Mouse (Mus musculus) layer of hippocampus, postnatal 25 days (tissue): ENCODE measurements at regions not wholly inside any gene's neighbourhood (a gene's known extent, or its start where the extent isn't known, plus 50 kb on each side); places are given as distances from the start of the nearest gene placed in this dataset.
A peak's percentile ranks its signal among the peaks of the same experiment; 100 is the strongest.
"Not testable (repeated sequence)": the region's sequence is repeated elsewhere in the genome, so short reads cannot be mapped to it uniquely, and the experiment has no call there.

Experiments
- DNase-seq, 2 experiments: peaks; one replicate each; pipeline ENCODE4 v3.0.0; 2022; ENCODE audit warnings: mixed read lengths in 2 of 2, low spot score in 1 of 2; ENCODE audit errors: extremely low spot score in 1 of 2
- microRNA-seq, 2 experiments: library from miRNA; unstranded; fragments of <30 nt; microRNA quantifications; one replicate each; pipeline ENCODE4 v1.2.0; 2021

DNA sequence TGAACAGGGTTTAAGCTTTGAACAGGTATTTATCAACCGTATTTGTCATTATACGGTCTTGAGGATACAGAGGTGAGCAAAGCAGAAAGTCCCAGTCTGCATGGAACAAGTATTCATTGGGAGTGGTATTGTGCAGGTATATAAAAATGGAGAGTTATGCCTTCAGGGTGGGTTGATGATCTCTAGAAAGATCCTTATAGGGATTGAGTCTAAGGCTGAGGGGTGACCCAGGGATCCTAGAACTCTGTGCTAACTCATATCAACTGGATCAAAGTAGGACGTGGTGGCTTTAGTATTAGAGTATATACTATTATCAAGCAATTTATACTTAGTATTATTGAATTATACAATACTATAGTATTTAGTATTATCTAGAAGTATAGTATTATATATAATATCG, 82.9 kb upstream of the Xcl1 start:
- no peak for DNase-seq

DNA sequence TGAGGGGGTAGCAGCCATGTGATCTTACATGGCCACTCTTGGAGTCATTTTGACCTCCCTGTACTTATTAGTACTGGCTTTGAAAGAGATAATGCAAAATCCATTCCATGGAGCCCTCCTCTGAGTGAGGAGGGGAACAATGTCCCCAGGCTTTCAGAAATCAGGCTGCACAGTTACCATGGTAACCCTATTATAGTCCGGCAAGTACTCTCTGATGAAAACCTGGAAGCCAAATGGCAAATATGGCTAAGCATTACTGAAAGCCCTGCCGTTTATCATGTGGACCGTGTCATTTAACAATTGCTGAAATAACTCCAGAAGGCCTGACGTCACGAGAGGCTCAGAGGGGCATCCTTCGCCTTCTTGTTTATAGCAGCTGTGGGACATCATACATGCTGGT, 82.5 kb upstream of the Xcl1 start:
- no peak for DNase-seq

DNA sequence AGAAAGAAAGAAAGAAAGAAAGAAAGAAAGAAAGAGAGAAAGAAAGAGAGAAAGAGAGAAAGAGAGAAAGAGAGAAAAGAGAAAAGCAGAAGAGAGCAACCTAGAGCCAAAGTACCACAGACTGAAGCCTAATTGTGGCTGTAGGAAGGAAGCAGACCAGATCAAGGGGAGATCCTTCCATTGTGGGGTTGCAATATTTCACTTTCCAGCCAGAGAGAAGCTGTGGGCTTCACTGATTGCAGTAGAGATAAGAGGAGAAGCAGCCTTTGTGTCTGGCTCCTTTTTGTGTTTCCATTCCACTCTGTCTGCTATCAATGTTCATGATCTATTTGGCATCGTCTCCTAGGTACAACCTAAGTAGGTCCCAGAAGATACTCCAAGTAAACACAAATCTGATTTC, 79.0 kb upstream of the Xcl1 start:
- no peak for DNase-seq

DNA sequence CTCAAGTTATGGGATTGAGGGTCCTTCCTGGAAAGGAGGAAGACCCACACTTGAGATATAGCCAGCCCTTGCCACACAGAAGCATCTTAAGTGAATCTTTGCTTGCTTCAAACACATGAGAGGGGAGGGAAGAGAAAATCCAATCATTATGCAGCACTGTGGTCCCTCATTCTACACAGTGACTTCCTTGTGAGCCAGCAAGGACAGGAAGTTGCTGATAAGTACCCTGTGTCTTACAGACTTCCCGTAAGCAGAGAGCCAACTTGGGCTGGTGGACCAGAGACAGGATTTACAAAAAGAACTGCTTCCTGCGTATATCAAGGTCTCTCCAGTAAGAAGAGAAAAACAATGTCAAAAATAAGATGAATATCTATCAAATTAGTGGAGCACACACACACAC, 78.1 kb upstream of the Xcl1 start:
- DNase-seq = no peak

DNA sequence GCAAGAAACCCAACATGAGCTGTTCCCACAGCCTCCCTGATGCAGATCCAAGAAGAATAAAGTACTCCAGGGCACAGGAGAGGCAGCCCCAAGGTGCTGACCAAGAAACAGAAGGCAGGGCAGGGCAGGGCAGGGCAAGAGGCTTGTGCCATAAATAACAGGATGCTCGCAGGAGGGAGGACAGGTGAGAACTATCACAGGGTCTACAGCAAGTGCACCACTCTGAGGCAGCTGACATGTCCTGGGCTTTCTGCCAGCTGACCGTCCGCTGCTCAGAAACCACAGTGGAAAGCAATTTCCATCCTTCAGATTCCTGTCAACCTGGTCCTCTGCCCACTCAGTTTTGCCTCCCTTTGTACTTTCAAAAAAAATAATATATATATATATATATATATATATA, 77.0 kb upstream of the Xcl1 start:
- no peak for DNase-seq

DNA sequence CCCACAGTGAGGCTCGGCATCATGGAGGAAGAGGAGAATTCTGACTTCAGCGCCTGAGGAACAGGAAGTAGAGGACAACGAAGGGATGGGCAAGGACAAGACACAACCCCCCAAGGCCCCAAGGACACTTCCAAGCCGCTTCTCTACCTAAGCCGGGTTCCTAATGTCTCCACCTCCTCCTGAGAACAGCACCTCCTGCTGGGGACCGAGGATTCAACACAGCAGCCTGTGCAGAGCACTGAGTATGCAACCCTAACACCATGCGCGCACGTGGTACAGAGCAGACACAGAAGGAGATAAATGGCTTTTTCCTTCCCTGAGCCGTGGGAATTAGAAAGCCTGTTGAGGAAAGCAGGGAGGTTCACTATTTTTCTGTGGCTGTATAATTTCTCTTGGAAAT, 64.2 kb upstream of the Xcl1 start:
- DNase-seq = no peak

DNA sequence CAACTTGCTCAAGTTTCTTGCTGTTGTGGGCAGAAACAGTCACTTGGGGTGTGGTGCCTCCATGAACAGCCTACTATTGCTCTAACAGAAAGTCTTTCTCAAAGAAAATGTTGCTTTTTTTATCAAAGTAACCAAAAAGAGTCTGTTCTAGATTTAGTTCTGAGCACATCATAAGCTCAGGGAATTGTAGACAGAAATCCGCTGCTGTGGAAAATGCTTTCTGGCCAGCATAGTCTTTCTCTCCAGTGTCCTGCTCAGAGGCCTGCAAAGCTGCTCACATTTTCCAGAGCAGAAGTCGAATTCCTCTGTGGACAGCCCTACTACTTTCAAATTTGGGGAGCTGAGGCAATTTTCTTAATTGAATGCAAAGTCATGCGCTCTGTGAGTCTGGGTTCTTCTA, 63.3 kb upstream of the Xcl1 start:
- DNase-seq = no peak

DNA sequence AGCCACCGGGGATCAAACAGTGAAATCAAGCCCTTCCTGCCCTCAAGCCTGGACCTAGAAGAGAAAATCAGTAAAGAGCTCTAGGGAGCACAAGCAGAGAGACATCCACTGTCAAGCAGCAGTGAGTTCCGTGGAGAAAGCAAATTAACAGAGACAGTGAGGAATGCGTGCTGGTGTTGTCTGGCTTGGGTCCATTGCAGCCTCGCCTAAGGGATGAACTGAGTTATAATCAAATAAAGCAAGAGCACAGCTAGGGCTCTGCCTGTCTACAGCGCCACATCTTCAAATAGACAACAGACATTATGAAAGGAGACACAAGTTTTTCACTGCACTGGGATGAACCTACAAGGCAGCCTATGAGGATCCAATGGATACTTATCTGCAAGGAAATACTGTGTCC, 62.3 kb upstream of the Xcl1 start:
- no peak for DNase-seq

DNA sequence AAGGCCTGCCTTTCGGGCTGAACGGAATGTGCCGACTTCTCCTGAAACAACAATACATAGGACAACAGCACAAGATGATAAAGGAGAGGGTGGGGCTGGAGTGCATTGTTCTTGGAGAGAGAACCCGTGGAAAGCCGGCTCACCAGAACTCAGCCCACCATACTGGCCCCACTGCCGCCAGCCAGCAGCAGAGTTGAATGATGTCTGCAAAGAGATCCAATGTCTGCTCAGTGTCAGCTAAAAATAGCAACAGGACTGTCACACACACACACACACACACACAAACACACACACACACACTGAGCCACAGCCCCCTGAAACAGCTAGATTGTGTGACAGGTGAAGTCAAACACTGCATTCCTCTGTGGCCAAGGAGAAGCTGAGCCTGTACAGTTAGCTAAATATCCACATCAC, 58.9 kb upstream of the Xcl1 start:
- no peak for DNase-seq

DNA sequence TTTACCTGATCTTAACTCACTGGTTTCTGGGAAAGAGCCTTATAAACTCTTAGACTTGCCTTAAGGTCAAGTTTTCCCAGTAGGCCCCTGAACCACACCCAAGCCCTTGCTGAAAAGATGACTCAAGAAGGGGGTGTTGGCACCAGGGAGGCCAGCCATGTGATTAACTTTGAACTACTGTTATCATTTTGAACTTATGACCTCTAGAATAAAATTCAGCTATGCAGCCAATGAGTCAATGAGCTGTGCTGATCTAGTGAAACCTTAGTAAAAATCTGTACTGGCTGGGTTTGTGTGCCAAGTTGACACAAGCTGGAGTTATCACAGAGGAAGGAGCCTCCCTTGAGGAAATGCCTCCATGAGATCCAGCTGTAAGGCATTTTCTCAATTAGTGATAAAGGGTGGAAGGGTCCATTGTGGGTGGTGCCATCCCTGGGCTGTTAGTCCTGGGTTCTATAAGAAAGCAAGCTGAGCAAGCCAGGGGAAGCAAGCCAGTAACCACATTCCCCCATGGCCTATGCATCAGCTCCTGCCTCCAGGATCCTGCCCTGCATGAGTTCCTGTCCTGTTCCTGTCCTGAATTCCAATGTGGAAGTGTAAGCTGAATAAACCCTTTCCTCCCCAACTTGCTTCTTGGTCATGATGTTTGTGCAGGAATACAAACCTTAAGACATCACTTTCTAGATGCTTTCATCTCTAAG, 58.0 kb upstream of the Xcl1 start:
- not testable (repeated sequence) for DNase-seq

DNA sequence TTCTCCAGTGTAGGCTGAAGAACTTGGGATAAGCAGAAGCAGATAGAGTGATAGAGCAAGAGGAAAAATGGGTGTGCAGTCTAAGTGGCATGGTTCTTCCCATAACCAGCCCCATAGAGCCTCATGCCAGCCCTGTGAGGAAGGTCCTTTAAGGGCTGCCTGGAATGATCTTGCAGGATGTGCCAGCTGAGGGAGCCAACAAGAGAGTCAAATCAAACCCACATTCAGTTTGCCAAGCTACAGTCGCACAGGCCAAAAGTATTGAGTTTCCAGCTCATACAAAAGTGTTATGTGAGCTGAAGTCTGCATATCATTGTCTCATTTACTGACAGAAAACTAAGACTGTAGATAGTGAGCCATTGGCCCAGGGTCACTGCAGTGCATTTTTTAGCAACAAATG, 53.7 kb upstream of the Xcl1 start:
- DNase-seq = no peak

DNA sequence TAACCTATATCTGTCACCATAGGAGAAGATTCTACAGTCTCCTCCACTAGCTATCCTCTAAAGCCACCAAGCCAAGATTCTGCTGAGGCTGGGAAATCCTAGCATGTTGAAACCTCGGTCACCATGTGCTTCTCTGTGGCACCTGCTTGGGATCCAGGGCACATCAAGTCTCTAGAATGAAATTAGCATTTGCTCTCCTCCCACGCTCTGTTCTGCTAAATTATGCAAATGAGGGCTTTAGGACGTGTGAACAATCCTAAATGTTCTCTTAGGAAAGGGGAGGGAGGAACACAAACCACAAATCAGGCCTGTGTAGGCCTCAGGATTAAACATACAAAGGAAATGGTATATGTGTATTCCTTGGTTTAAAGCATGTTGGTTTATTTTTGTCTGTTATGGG, 52.9 kb upstream of the Xcl1 start:
- DNase-seq = peak in 1 of 2 experiments; percentile 19

DNA sequence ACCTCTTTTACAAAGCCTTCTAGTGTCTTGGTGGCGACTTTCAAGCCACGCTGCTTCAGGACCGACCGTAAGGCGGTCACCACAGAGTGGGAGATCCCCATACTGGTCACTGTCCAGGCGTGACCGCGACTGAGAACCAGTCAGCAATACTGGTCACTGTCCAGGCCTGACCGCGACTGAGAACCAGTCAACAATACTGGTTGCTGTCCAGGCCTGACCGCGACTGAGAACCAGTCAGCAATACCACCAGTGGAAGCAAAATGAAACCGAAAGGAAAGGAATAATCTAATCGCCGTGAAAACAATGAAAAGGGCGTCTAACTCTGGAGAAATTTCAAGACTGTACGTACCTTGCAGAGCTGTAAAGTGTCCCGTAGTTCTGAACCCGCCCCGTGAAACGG, 50.2 kb upstream of the Xcl1 start:
- not testable (repeated sequence) for DNase-seq

Small RNAs in the stretch of these regions (microRNA-seq; reads per million reads assigned to microRNA genes)
- 0 reads per million in 2 experiments for gene Gm26042
